Mouse (Mus musculus) NIH3T3 (cell line): Measurements from ENCODE around the gene Arhgap35.

Experiments used
- DNase-seq: peaks from one replicate; pipeline ENCODE4 v3.0.0-alpha.2; 2012; ENCODE audit warnings: low read depth

The Arhgap35 gene

DNA sequence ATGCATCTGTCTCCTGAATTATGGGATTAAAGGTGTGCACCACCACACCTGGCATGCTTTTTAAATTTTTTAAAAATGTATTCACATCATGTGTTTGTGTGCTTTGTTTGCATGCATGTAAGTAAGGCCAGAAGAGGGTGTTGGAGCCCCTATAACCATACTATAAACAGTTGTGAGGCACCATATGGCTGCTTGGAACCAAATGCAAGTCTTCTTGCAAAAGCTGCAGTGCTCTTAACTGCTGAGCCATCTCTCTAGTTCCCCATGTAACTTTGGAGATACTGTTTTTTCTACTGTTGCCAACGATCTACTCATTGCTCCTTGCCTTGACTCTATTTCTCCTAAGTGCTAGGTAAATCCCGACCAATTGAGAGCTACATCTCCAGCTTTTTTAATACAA, 95.5 kb downstream of the Arhgap35 start:
- no peak for DNase-seq

DNA sequence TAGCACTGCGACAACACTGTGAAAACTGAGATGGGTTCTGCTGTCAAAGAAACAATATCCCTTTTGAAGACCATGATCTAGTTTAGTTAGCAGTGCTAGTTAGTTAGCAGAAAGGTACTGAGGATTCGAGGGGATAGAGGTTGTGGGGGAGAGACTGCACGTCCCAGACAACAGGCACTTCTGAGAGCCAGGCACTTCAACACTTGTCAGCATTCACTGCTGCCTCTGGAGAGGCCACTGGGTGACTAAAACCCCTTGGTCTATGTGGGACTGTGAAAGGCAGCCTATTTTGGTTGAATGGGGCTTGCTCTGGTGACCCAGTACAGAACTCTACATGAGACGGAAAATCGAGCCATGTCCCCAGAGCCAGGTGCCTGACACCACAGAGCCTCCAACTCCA, 97.6 kb downstream of the Arhgap35 start:
- no peak for DNase-seq

- peak; percentile 67 for DNase-seq
Observed at GRCm38 (mm10) chr7:16507284-16507683, 107.5 kb downstream of the Arhgap35 start.

DNA sequence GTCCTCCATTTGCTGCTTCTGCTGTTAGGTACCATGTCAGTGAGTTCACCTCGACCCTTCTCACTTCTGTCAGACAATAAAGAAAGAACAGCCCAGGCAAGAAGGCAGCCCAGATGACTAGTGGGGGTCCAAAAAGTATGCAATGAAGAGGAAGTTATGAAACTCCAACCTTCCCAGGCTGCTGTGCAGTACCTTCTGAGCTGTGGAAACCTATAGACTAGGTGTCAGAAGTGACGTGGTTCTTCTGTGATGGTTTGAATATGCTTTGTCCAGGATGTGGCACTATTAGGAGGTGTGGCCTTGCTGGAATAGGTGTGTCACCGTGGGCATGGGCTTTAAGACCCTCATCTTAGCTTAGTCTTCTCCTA, 109.6 kb downstream of the Arhgap35 start:
- DNase-seq, result no peak

- no peak for DNase-seq
Observed at GRCm38 (mm10) chr7:16504573-16505225, 110.1 kb downstream of the Arhgap35 start.

DNA sequence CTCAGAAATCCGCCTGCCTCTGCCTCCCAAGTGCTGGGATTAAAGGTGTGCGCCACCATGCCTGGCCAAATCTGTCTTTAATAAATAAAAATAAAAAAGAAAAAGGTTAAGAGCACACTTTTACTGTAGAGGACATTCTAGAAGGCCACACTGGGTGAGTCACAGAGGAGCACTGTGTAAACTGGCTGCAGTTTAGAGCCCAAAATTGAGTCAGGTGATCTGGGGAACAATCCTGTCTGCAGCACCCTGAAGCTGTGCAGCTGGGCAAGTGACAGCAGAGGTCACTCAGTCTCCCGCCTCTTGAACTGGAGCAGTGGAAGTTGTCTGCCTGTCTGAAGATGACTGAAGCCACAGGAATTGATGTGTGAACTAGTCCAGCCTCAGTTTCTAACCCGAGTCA, 113.2 kb downstream of the Arhgap35 start:
- DNase-seq, result no peak

GRCm38 (mm10) chr7:16499671-16500104, 115.1 kb downstream of the Arhgap35 start:
- no peak for DNase-seq

- no peak for DNase-seq
Observed at GRCm38 (mm10) chr7:16496260-16496659, 118.5 kb downstream of the Arhgap35 start.

DNA sequence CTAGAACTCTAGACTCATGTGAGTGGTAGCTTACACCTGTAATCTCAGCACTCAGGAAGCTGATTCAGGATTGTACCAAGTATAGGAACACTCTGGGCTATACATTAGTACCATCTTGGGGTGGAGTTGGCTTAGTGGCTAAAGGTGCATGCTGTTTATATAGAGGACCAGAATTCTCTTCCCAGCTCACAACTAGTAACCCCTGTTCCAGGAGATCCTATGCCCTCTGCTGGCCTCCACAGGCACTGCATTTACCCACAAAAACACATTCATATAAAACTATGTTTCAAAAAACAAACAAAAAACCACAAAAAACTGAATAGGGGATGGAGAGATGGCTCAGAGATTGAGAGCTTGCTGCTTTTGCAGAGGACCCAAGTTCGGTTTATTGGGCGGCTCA, 121.4 kb downstream of the Arhgap35 start:
- peak; percentile 78 for DNase-seq

GRCm38 (mm10) chr7:16492211-16492610, 122.6 kb downstream of the Arhgap35 start:
- DNase-seq, result no peak

- DNase-seq, result peak; percentile 82
Observed at GRCm38 (mm10) chr7:16491759-16492158, 123.0 kb downstream of the Arhgap35 start.

GRCm38 (mm10) chr7:16489948-16490347, 124.8 kb downstream of the Arhgap35 start:
- no peak for DNase-seq

DNA sequence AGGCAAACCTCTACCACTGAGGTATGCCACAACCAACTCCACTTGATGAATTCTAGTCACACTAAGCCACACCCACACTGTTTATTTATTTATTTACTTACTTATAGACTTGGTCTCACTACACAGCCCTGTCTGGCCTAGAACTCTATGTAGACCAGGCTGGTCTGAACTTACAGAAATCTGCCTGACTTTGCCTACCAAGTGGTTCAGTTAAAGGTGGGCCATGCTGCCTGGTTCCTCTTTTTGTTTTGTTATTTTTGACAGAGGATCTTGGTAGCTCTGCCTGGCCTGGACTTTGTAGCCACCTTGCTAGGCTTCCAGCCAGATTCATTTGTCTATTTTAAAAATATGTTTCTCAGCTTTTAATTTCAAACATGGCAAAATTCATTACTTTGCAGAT, 126.0 kb downstream of the Arhgap35 start:
- no peak for DNase-seq

DNA sequence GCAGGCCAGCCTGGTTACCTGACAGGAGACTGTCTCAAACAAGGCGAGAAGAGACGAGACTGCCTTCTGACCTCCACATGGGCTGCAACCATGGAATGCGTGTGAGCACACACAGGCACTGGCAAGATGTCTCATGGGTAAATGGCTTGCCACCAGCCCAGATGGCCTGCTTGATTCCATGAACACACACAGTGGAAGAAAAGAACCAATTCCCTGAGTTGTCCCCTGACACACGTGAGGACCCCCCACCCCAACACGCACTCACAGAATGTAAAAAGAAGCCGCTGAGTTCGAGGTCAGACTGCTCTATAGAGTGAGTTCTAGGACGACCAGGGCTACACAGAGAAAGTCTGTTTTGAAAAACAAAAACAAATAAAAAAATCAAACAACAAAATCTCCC, 137.2 kb downstream of the Arhgap35 start, which contains the start of gene Npas1:
TSS of gene Npas1 (minus strand) at position 101 of the 400 bp plus-strand sequence.
- no peak for DNase-seq

GRCm38 (mm10) chr7:16476600-16476989, 138.2 kb downstream of the Arhgap35 start:
- DNase-seq, result no peak

DNA sequence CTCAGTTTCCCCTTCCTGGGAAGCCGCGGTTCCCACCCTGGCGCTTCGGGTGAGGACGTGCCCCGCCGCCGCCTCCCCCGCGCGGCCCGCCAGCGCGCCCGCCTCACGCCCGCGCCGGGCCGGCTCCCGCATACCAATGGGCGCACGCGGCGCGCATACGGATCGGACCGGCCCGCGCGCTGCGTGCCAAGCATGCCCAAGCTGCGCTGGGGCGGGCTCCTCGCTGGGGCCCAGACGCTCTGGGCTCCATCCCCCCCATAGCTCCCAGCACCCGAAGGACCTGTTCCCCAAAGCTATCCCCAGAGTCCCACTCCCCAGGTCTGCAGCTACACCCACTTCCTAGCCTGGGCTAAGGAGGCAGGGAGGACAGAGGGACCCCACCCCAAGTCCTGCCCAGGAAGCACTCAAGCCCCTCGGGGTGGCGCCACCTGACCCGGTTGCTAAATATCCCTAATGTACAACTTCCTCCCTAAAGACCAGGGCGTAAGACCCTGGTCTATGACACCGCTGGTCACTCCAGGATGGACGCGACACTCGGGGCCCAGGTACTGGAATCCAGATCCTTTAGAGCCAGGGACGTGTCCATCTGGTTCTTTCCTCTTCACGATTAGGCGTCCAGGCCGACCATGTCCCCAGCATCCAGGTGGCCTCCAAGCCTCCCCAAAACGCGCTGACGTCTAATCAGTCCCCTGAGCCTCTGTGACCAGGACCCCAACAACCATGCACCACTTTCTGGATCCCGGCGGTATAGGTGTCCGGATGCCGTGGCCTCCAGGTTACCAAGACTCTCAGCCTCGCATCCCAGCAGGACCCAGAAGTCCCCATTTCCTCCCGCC, 138.8 kb downstream of the Arhgap35 start:
- DNase-seq, result no peak

DNA sequence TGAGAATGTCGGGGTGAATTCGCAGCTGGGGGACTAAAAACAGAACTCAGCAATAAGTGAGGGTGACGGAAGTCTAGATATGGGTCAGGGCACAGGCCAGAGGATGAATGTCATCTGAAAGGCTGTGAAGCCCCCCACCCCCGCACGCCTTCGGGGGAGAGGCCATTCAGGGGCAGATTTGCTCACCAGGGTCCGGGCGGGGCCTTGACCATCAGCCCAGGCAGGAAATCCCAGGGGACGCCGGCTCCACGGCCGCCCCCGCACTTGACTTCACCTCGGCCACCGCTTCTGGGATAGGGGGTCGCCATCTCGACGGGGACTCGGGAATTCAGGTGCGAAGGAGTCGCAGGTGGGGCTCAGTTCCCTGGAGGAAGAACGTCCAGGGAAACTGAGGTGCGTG, 139.5 kb downstream of the Arhgap35 start:
- DNase-seq, result no peak

- DNase-seq, result no peak
Observed at GRCm38 (mm10) chr7:16474445-16474844, 140.3 kb downstream of the Arhgap35 start.

DNA sequence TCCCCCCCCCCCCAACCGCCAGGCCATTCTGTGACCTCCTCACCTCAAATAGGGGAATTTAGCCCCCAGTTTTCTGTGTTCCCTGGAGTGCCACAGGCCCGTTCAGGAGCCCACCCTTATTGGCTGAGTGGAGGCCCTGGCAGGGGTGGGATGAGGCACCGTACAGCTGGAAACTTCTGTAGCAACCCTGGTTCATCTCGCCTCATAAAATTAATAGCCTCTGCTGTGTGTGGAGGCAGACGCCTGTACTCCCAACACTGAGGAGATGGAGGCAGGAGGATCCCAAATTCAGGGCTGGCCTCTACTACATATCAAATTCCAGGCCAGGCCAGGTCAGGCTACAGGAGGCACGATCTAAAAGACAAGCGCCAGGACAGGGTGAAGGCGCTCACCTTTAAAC, 140.9 kb downstream of the Arhgap35 start:
- DNase-seq, result no peak

- no peak for DNase-seq
Observed at GRCm38 (mm10) chr7:16472116-16472709, 142.6 kb downstream of the Arhgap35 start.

GRCm38 (mm10) chr7:16471549-16471948, 143.2 kb downstream of the Arhgap35 start:
- peak; percentile 61 for DNase-seq

- no peak for DNase-seq
Observed at GRCm38 (mm10) chr7:16468115-16468514, 146.7 kb downstream of the Arhgap35 start.

GRCm38 (mm10) chr7:16466565-16466964, 148.2 kb downstream of the Arhgap35 start:
- DNase-seq, result peak; percentile 54
